Mouse (Mus musculus) midbrain, embryonic 16.5 days (tissue): ENCODE results near the gene Cidec. TPM values are rescaled to one million over a fixed set of nuclear protein-coding genes. Genes with fewer than 3 reads are reported as not detected.

Experiments used
- ATAC-seq: fragments of 200-750 bp; cut with Nextera tagmentation; 2 replicates; pipeline ENCODE4 v1.8.0; 2017; ENCODE audit warnings: moderate TSS enrichment
- H3K27ac ChIP-seq: fragments of 300-500 bp; sonication (generic); 2 replicates; pipeline ENCODE4 v1.5.1; 2014; ENCODE audit warnings: mild to moderate bottlenecking, low read length, mixed read lengths
- H3K27me3 ChIP-seq: fragments of 300-500 bp; sonication (generic); 2 replicates; pipeline ENCODE4 v1.6.1; 2014; ENCODE audit warnings: low read depth, low read length, mixed read lengths; ENCODE audit not compliant: control insufficient read depth, insufficient read depth
- H3K36me3 ChIP-seq: fragments of 300-500 bp; sonication (generic); 2 replicates; pipeline ENCODE4 v1.6.1; 2014; ENCODE audit warnings: mild to moderate bottlenecking, low read length, moderate library complexity, mixed read lengths; ENCODE audit not compliant: control insufficient read depth, insufficient read depth
- H3K4me1 ChIP-seq: fragments of 300-500 bp; sonication (generic); 2 replicates; pipeline ENCODE4 v1.6.1; 2014; ENCODE audit warnings: mild to moderate bottlenecking, low read length, mixed read lengths; ENCODE audit not compliant: control insufficient read depth, insufficient read depth
- H3K4me2 ChIP-seq: fragments of 300-500 bp; sonication (generic); 2 replicates; pipeline ENCODE4 v1.6.1; 2014; ENCODE audit warnings: mild to moderate bottlenecking, low read length, mixed read lengths
- H3K4me3 ChIP-seq: fragments of 300-500 bp; sonication (generic); 2 replicates; pipeline ENCODE4 v1.5.1; 2014; ENCODE audit warnings: low read depth, mild to moderate bottlenecking, low read length, moderate library complexity, mixed read lengths
- H3K9ac ChIP-seq: fragments of 300-500 bp; sonication (generic); 2 replicates; pipeline ENCODE4 v1.6.1; 2014; ENCODE audit warnings: low read depth, low read length, mixed read lengths
- H3K9me3 ChIP-seq: fragments of 300-500 bp; sonication (generic); replicated peaks from 2 replicates; pipeline ENCODE4 v1.6.1; 2014; ENCODE audit warnings: mild to moderate bottlenecking, low read length, mixed read lengths; ENCODE audit not compliant: control insufficient read depth, poor library complexity, severe bottlenecking
- WGBS: fragments of 180-500 bp; shearing (Covaris S2); extraction: QIAGEN DNeasy Blood & Tissue Kit; methylation state at CpG from one replicate; pipeline ENCODE4 v1.1.7; 2014; 5-methylcytosine and 5-hydroxymethylcytosine counted together
- polyA plus RNA-seq: library from polyadenylated mRNA; unstranded; fragments of >200 nt; fragmentation: Nextera tagmentation; extraction: Ambion mirVana; gene quantifications from 2 replicates; pipeline ENCODE4 v1.2.1, GENCODE M21; 2015

Cidec gene
- polyA plus RNA-seq, 1 experiment from 2014 or later, result not detected

GRCm38 (mm10) chr6:113428006-113428405, 7.6 kb downstream of the Cidec start:
- no peak overlapping the region for H3K4me2 ChIP-seq
- no peaks in the 10 kb centered on the region for H3K36me3 ChIP-seq
- WGBS, result 92% methylated on average over 16 of the region's 16 CpGs
- H3K27me3 ChIP-seq, result no peaks in the 10 kb centered on the region
- no peak overlapping the region for H3K27ac ChIP-seq
- no peak overlapping the region for H3K9ac ChIP-seq
- ATAC-seq, result no peak
- no peak overlapping the region for H3K4me3 ChIP-seq
- no peaks in the 10 kb centered on the region for H3K4me1 ChIP-seq
- H3K9me3 ChIP-seq, result no peaks in the 10 kb centered on the region

GRCm38 (mm10) chr6:113427397-113427796, 8.2 kb downstream of the Cidec start:
- ATAC-seq, result no peak
- 62% methylated on average over 3 of the region's 3 CpGs for WGBS
- no peak overlapping the region for H3K4me3 ChIP-seq

GRCm38 (mm10) chr6:113426696-113427095, 8.9 kb downstream of the Cidec start:
- 94% methylated on average over 4 of the region's 4 CpGs for WGBS
- ATAC-seq, result no peak
- Histone ChIP-seq H3K9ac (no peak overlapping the region), H3K36me3 (no peaks in the 10 kb centered on the region), H3K27ac (no peak overlapping the region), H3K4me2 (no peak overlapping the region), H3K4me1 (no peaks in the 10 kb centered on the region), H3K9me3 (no peaks in the 10 kb centered on the region), H3K4me3 (no peak overlapping the region), H3K27me3 (no peaks in the 10 kb centered on the region)

More at GRCm38 (mm10) chr6:113427397-113427796, 8.2 kb downstream of the Cidec start:
- no peaks in the 10 kb centered on the region for H3K36me3 ChIP-seq
- no peak overlapping the region for H3K27ac ChIP-seq
- H3K9ac ChIP-seq, result no peak overlapping the region
- H3K27me3 ChIP-seq, result no peaks in the 10 kb centered on the region
- no peaks in the 10 kb centered on the region for H3K9me3 ChIP-seq
- H3K4me1 ChIP-seq, result no peaks in the 10 kb centered on the region
- no peak overlapping the region for H3K4me2 ChIP-seq

GRCm38 (mm10) chr6:113424187-113424586, 11.4 kb downstream of the Cidec start:
- peaks cover 4% of the 10 kb centered on the region; the same call in 1 of the 2 replicates for H3K4me1 ChIP-seq
- no peaks in the 10 kb centered on the region for H3K9me3 ChIP-seq
- H3K4me2 ChIP-seq, result no peak overlapping the region
- H3K36me3 ChIP-seq, result no peaks in the 10 kb centered on the region
- H3K27ac ChIP-seq, result no peak overlapping the region
- 89% methylated on average over 7 of the region's 7 CpGs for WGBS
- ATAC-seq, result no peak
- H3K27me3 ChIP-seq, result no peaks in the 10 kb centered on the region
- H3K9ac ChIP-seq, result no peak overlapping the region
- no peak overlapping the region for H3K4me3 ChIP-seq

GRCm38 (mm10) chr6:113423000-113423399, 12.6 kb downstream of the Cidec start:
- Histone ChIP-seq H3K4me2 (no peak overlapping the region), H3K9me3 (no peaks in the 10 kb centered on the region), H3K9ac (no peak overlapping the region), H3K27ac (no peak overlapping the region), H3K27me3 (no peaks in the 10 kb centered on the region), H3K36me3 (no peaks in the 10 kb centered on the region), H3K4me1 (peaks cover 9% of the 10 kb centered on the region), H3K4me3 (no peak overlapping the region)
- 73% methylated on average over 4 of the region's 4 CpGs for WGBS
- no peak for ATAC-seq

GRCm38 (mm10) chr6:113419199-113419587, 16.4 kb downstream of the Cidec start, which contains the start of gene Rpusd3:
Gene Rpusd3 (minus strand): TSS chr6:113419340.
- H3K27ac ChIP-seq, result peak within 1 kb of the TSS; percentile 69
- no peaks in the 10 kb centered on the region for H3K9me3 ChIP-seq
- peaks cover 15% of the 10 kb centered on the region for H3K4me1 ChIP-seq
- H3K27me3 ChIP-seq, result no peaks in the 10 kb centered on the region
- peak within 1 kb of the TSS; percentile 72 for H3K4me3 ChIP-seq
- H3K4me2 ChIP-seq, result peak within 1 kb of the TSS; percentile 65
- peak within 1 kb of the TSS; percentile 78 for H3K9ac ChIP-seq
- peak; percentile 99 for ATAC-seq
- WGBS, result under 1% methylated on average over 25 of the region's 25 CpGs
- H3K36me3 ChIP-seq, result peaks cover 2% of the 10 kb centered on the region; the same call in 1 of the 2 replicates

- Histone ChIP-seq H3K4me2 (peak overlapping the region; percentile 65), H3K27ac (peak overlapping the region; percentile 68; the same call in 1 of the 2 replicates), H3K4me1 (peaks cover 15% of the 10 kb centered on the region), H3K9ac (peak overlapping the region; percentile 78), H3K9me3 (no peaks in the 10 kb centered on the region), H3K36me3 (peaks cover 2% of the 10 kb centered on the region; the same call in 1 of the 2 replicates), H3K4me3 (peak overlapping the region; percentile 72), H3K27me3 (no peaks in the 10 kb centered on the region)
- 16% methylated on average over 16 of the region's 16 CpGs for WGBS
- peak; percentile 59 for ATAC-seq
Measured at GRCm38 (mm10) chr6:113418441-113419198, 16.9 kb downstream of the Cidec start.

- Histone ChIP-seq H3K36me3 (peaks cover 5% of the 10 kb centered on the region), H3K4me3 (no peak overlapping the region), H3K27me3 (no peaks in the 10 kb centered on the region), H3K9ac (no peak overlapping the region), H3K27ac (no peak overlapping the region), H3K9me3 (no peaks in the 10 kb centered on the region), H3K4me2 (no peak overlapping the region), H3K4me1 (peaks cover 15% of the 10 kb centered on the region)
- no peak for ATAC-seq
- WGBS, result 84% methylated on average over 5 of the region's 5 CpGs
Measured at GRCm38 (mm10) chr6:113416416-113416815, 19.1 kb downstream of the Cidec start.

- no peaks in the 10 kb centered on the region for H3K27me3 ChIP-seq
- no peak overlapping the region for H3K27ac ChIP-seq
- H3K9me3 ChIP-seq, result no peaks in the 10 kb centered on the region
- no peak overlapping the region for H3K9ac ChIP-seq
- WGBS, result 75% methylated on average over 1 of the region's 1 CpGs
- H3K4me3 ChIP-seq, result no peak overlapping the region
- ATAC-seq, result no peak
- H3K4me2 ChIP-seq, result no peak overlapping the region
- peaks cover 12% of the 10 kb centered on the region for H3K36me3 ChIP-seq
- H3K4me1 ChIP-seq, result no peaks in the 10 kb centered on the region
Measured at GRCm38 (mm10) chr6:113410001-113410400, 25.6 kb downstream of the Cidec start.
